Mouse (Mus musculus) spleen, adult 2 months (tissue): ENCODE data around the gene Ephx1.

Experiments
- CTCF ChIP-seq: fragments of 200-500 bp; IDR thresholded peaks from 2 replicates; pipeline ENCODE4 v1.5.1; 2011; ENCODE audit warnings: mild to moderate bottlenecking, inconsistent platforms; ENCODE audit not compliant: insufficient read depth, insufficient read length, insufficient replicate concordance; ENCODE audit errors: extremely low read depth
- POLR2A ChIP-seq: fragments of 200-500 bp; IDR thresholded peaks from 2 replicates; pipeline ENCODE4 v1.6.1; 2011; ENCODE audit warnings: low read depth, low read length, inconsistent platforms

DNA sequence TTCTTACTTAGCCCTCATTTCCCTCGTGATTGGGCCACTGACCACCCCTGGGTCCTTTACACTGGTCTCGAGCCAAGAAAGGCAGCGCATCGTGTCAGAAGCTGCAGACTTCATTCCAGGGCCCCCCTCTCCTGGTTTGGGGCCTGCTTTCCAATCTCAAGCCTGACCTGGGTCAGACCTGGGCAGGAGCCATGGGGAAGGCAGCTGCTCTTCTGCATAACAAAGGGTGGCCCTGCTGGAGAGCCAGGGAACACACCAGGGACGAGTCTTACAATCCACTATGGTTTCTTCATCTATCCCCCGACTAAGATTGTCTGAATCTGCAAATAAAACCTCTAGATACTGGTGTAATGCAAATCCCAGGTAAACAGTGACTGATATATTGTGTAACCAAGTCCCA is 87.0 kb downstream of the Ephx1 start:
- no peak for TF ChIP-seq CTCF
- no peak for TF ChIP-seq POLR2A
